Mouse (Mus musculus) megakaryocyte, embryonic 14.5 days (primary cell): ENCODE measurements at regions not wholly inside any gene's neighbourhood (a gene's known extent, or its start where the extent isn't known, plus 50 kb on each side); places are given as distances from the start of the nearest gene placed in this dataset.

ENCODE experiments used
- FLI1 ChIP-seq: IDR thresholded peaks from 2 replicates; pipeline ENCODE4 v1.6.1; 2012; ENCODE audit warnings: low read length, inconsistent platforms, mixed read lengths
- GATA1 ChIP-seq: IDR thresholded peaks from 3 replicates; pipeline ENCODE4 v1.6.1; 2012; ENCODE audit warnings: mixed read lengths, low read length, inconsistent platforms, borderline replicate concordance

DNA sequence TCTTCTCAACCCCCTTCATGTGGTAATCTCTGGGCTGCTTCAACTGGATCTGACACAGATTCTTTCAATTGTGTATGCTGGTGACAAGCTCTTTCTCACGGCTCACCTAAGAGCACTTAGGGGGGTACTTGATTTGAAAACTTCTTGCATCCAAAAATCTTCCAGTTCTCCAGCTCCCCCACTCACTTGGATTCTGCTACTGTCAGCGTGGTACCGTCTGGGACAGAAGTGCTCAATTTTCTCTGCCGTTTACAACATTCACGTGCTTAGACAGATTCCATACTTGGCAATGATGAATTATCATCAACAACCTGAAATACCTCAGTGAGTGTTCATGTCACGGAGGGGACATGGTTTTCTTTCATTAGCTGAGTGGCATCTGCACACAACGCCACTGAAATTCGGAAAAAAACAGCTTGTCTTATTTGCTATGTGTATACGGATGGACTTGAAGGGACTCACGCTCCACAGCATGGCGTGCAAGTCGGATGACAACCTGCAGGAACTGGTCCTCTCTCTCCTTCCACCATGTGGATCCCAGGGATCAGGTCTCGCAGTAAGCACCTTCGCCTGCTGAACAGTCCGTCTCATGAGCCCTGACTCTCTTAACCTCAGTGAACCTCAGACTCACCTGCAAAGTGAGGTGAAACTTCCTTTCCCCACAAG lies 132.5 kb downstream of the Sox4 start:
- TF ChIP-seq GATA1 (no peak), FLI1 (no peak)
